Comparison of ENCODE assay signal across 10 mouse cellular contexts in genomic region chr1:171369845-171370556, GRCm38 (mm10). TPM values are rescaled to one million over a fixed set of nuclear protein-coding genes. Genes with fewer than 3 reads are reported as not detected.
DNase-seq lines count a peak whose midpoint lies in the region; ATAC-seq lines count a peak whose summit lies in the region.
"Had no signal": no experiment of that assay in that cellular context is flagged by ENCODE, and none has a peak within 500 bp of the region (broad histone marks: within the 10 kb centered on the region; RNA-seq: fewer than 3 reads in every experiment).

Gene Nectin4, plus strand, starts transcription at chr1:171370099.

- H3K36me3 ChIP-seq in heart, embryonic 15.5 days = no peaks in the 10 kb centered on the region
- no peaks in the 10 kb centered on the region for H3K36me3 ChIP-seq in kidney, embryonic 14.5 days (ENCODE audit: control insufficient read depth, insufficient read depth, low read length)
- H3K36me3 ChIP-seq in lung, embryonic 16.5 days (ENCODE audit: control insufficient read depth, insufficient read depth, low read length) = no peaks in the 10 kb centered on the region
- H3K36me3 ChIP-seq in hindbrain, embryonic 11.5 days (ENCODE audit: control insufficient read depth, insufficient read depth, low read length) = no peaks in the 10 kb centered on the region
- H3K36me3 ChIP-seq: heart, embryonic 12.5 days had no signal

- H3K27me3 ChIP-seq in heart, embryonic 15.5 days = peaks cover 12% of the 10 kb centered on the region
- no peaks in the 10 kb centered on the region for H3K27me3 ChIP-seq in kidney, embryonic 14.5 days (ENCODE audit: control insufficient read depth, insufficient read depth, low read length)
- H3K27me3 ChIP-seq in lung, embryonic 16.5 days (ENCODE audit: control insufficient read depth, insufficient read depth, low read depth, low read length) = no peaks in the 10 kb centered on the region
- H3K27me3 ChIP-seq in hindbrain, embryonic 11.5 days (ENCODE audit: control insufficient read depth, insufficient read depth, low read length) = no peaks in the 10 kb centered on the region

- intact Hi-C loops in heart, postnatal 36 days (cut with DNase I) = no loop called here

- H3K4me3 ChIP-seq in heart, embryonic 15.5 days = no peak within 1 kb of the TSS
- peak within 1 kb of the TSS; percentile 12; the same call in 1 of the 2 replicates for H3K4me3 ChIP-seq in kidney, embryonic 14.5 days (ENCODE audit: low read length)
- peak within 1 kb of the TSS; percentile 36 for H3K4me3 ChIP-seq in lung, embryonic 16.5 days (ENCODE audit: low read length)
- H3K4me3 ChIP-seq in hindbrain, embryonic 11.5 days (ENCODE audit: low read depth, low read length) = no peak within 1 kb of the TSS
- H3K4me3 ChIP-seq: heart, embryonic 12.5 days had no signal

- DNase-seq in heart, postnatal 36 days = no peak
- peak; percentile 72 for DNase-seq in urinary bladder, adult 2 months (ENCODE audit: low spot score)
- no peak for DNase-seq in frontal cortex, postnatal 36 days (ENCODE audit: low spot score in 2 of 2)
- DNase-seq in embryo, embryonic 11 days = no peak
- no peak for DNase-seq in hindbrain, embryonic 11.5 days (ENCODE audit: low spot score)

- no peak within 1 kb of the TSS for H3K27ac ChIP-seq in heart, embryonic 15.5 days
- H3K27ac ChIP-seq in kidney, embryonic 14.5 days (ENCODE audit: low read depth, low read length) = no peak within 1 kb of the TSS
- peak within 1 kb of the TSS; percentile 60; the same call in 1 of the 2 replicates for H3K27ac ChIP-seq in lung, embryonic 16.5 days (ENCODE audit: low read length)
- no peak within 1 kb of the TSS for H3K27ac ChIP-seq in hindbrain, embryonic 11.5 days (ENCODE audit: low read depth, low read length)

- no peak; the same call in 1 of the 2 replicates for ATAC-seq in heart, embryonic 15.5 days (replicated peaks; ENCODE audit: insufficient number of reproducible peaks, insufficient read depth, low FRiP score, low read depth)
- peak; percentile 20; the same call in 1 of the 2 replicates for ATAC-seq in kidney, embryonic 14.5 days (ENCODE audit: low FRiP score, low TSS enrichment)
- peak; percentile 85 for ATAC-seq in lung, embryonic 16.5 days (ENCODE audit: low read depth)
- ATAC-seq in hindbrain, embryonic 11.5 days (ENCODE audit: low FRiP score) = no peak
- ATAC-seq: activated CD4-positive, CD25-positive, alpha-beta regulatory T cell, adult 4 months had no signal

- WGBS in heart, embryonic 15.5 days = 39% methylated on average over 20 of the region's 20 CpGs
- 29% methylated on average over 20 of the region's 20 CpGs for WGBS in kidney, embryonic 14.5 days
- 24% methylated on average over 20 of the region's 20 CpGs for WGBS in lung, embryonic 16.5 days
- 38% methylated on average over 20 of the region's 20 CpGs for WGBS in hindbrain, embryonic 11.5 days

- no peaks in the 10 kb centered on the region for H3K9me3 ChIP-seq in heart, embryonic 15.5 days (replicated peaks)
- no peaks in the 10 kb centered on the region for H3K9me3 ChIP-seq in kidney, embryonic 14.5 days (ENCODE audit: control insufficient read depth, low read length)
- no peaks in the 10 kb centered on the region for H3K9me3 ChIP-seq in lung, embryonic 16.5 days (ENCODE audit: control insufficient read depth, low read length)
- H3K9me3 ChIP-seq in hindbrain, embryonic 11.5 days (ENCODE audit: control insufficient read depth, low read length) = no peaks in the 10 kb centered on the region
- H3K9me3 ChIP-seq: heart, embryonic 12.5 days had no signal

- no peaks in the 10 kb centered on the region for H3K4me1 ChIP-seq in heart, embryonic 15.5 days (replicated peaks)
- 0 out of 2 replicates have a peak, but pooled peaks cover 6% of the 10 kb centered on the region for H3K4me1 ChIP-seq in kidney, embryonic 14.5 days (ENCODE audit: control insufficient read depth, insufficient read depth, low read length)
- peaks cover 4% of the 10 kb centered on the region; the same call in 1 of the 2 replicates for H3K4me1 ChIP-seq in lung, embryonic 16.5 days (replicated peaks; ENCODE audit: control insufficient read depth, insufficient read depth, low read length)
- H3K4me1 ChIP-seq in hindbrain, embryonic 11.5 days (replicated peaks; ENCODE audit: control insufficient read depth, insufficient read depth, low read length) = no peaks in the 10 kb centered on the region

- H3K9ac ChIP-seq in heart, embryonic 15.5 days = peak within 1 kb of the TSS; percentile 0; the same call in 1 of the 2 replicates
- H3K9ac ChIP-seq in kidney, embryonic 14.5 days (ENCODE audit: low read depth, low read length) = peak within 1 kb of the TSS; percentile 40; the same call in 1 of the 2 replicates
- H3K9ac ChIP-seq in lung, embryonic 16.5 days (ENCODE audit: low read length) = peak within 1 kb of the TSS; percentile 63
- no peak within 1 kb of the TSS for H3K9ac ChIP-seq in hindbrain, embryonic 11.5 days (ENCODE audit: low read depth, low read length)
- H3K9ac ChIP-seq: heart, embryonic 12.5 days had no signal

- peak within 1 kb of the TSS; percentile 0; the same call in 1 of the 2 replicates for H3K4me2 ChIP-seq in heart, embryonic 15.5 days
- peak within 1 kb of the TSS; percentile 27 for H3K4me2 ChIP-seq in kidney, embryonic 14.5 days (replicated peaks; ENCODE audit: low read depth, low read length)
- H3K4me2 ChIP-seq in lung, embryonic 16.5 days (ENCODE audit: low read depth, low read length) = peak within 1 kb of the TSS; percentile 52
- no peak within 1 kb of the TSS for H3K4me2 ChIP-seq in hindbrain, embryonic 11.5 days (replicated peaks; ENCODE audit: low read depth, low read length)
- H3K4me2 ChIP-seq: heart, embryonic 12.5 days had no signal

RNA-seq across cellular contexts. Expression of gene Nectin4, which starts in this region (rescaled TPM):
- 0.26 and 1.2 TPM in 2 replicates for polyA plus RNA-seq in heart, embryonic 15.5 days (2015; fragmentation: Nextera tagmentation; extraction: Ambion mirVana)
- total RNA-seq in heart, postnatal 36 days (2021) = under 1 TPM; 0.08 to 0.30 TPM
- 1.0 and 2.6 TPM in 2 replicates for polyA plus RNA-seq in kidney, embryonic 14.5 days (2014; fragmentation: Nextera tagmentation; extraction: Ambion mirVana)
- polyA plus RNA-seq in lung, embryonic 16.5 days (2015; fragmentation: Nextera tagmentation; extraction: Ambion mirVana) = 7.4 and 9.4 TPM in 2 replicates
- 35.1 and 39.2 TPM in 2 replicates for polyA plus RNA-seq in urinary bladder, adult 2 months (2012; rRNA removed)
- polyA plus RNA-seq in hindbrain, embryonic 11.5 days (2014; fragmentation: Nextera tagmentation; extraction: Ambion mirVana) = 0.66 and 0.96 TPM in 2 replicates

Comparison
In these comparisons a context has a peak if more than half of its experiments do, and no peak if none do; other contexts are left out.
1. ATAC-seq: peak in kidney, embryonic 14.5 days (single experiment) and lung, embryonic 16.5 days (single experiment); none in heart, embryonic 15.5 days (single experiment) and hindbrain, embryonic 11.5 days (single experiment).
2. H3K4me3 ChIP-seq: peak in kidney, embryonic 14.5 days (single experiment) and lung, embryonic 16.5 days (single experiment); none in heart, embryonic 15.5 days (single experiment) and hindbrain, embryonic 11.5 days (single experiment).